Mouse (Mus musculus) mature B cell (primary cell): ENCODE data around the gene Cdk9.

Source experiments
- in situ Hi-C: fragments of 300-500 bp; cut with MboI; formaldehyde crosslinking; loops from 2 replicates; pipeline ENCODE4 v1.14.3; 2019

Cdk9 gene

DNA sequence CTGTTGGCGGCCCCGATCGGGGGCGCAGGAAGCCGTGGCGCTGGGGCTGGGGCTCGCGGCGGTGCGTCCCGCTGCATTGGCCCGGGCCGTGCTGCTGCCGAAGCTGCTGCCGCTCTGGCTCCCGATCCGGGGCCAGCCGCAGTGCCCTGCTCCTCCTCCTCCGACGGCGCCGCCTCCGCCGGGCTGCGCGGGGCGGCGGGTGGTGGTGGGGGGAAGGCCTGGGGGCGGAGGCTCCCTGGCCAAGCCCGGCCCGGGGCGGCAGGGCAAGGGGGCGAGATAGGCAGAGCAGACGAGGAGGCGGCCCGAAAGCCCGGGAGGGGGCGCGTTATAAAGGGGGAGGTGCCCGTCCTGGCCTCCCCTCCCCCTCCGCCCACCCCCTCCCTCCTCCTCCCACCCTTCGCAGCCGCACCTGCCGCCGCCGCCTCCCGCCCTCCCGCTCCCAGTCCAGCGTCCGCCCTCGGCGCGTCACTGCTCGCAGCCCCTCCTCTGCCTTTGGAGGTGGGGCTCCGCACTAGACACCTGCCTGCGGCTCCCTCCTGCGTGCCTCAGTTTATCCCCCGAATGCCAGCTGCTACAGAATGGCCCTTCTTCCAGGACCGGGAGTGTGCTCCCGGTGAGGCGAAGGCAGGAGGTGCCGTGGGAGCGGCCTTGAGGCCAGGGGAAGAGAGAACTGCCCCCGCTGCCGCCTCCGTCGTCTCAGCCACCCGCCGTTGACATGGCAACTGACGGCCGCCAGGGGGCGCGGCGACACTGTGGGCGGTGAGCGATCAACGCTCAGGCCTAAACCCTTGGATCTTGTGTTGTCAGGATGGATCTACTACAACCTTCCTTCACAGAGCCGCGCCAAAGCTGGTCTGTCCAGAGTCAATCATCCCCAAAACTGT, at the start of gene Cdk9:
Gene Cdk9, minus strand, starts transcription at position 143 of the 884 bp plus-strand sequence.
- in situ Hi-C loops = loop anchor here (5.0 kb wide), 1 partner anchor 44 kb away; the partner anchor contains the start of gene Tor2a

DNA sequence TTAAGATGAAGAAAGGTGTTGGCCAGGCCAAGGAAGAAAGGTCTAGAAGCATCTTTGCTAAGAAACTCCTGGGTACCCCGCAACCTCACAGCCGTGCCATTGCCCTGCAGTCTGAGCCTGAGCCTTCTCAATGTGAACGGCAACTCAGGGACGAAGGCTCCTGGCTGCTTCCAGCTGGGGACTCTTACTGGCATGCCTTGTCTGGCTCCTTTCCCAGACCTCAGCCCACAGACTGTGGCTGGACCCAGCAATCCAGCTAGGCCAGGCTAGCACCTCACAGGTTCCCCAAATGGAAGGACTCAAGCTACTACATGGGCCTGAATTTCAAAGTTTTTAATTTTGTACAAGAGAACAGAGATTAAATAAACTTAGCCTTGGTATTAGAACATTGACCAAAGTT, 49.0 kb upstream of the Cdk9 start:
- in situ Hi-C loops = no loop called here

DNA sequence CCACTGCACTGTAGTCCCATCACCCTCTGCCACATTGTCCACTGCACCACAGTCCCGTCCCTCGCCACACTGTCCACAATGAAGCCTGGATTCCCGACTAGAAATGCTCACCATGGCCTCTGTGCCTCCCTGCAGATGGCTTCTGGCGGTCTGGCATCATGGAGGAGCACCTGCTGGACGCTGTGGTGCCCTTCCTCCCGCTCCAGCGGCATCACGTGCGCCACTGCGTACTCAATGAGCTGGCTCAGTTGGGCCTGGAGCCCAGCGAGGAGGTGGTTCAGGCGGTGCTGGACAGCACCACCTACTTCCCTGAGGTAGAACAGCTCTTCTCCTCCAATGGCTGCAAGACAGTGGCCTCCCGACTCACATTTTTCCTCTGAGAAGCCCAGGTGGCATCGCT, 48.5 kb upstream of the Cdk9 start:
- in situ Hi-C loops = no loop called here

DNA sequence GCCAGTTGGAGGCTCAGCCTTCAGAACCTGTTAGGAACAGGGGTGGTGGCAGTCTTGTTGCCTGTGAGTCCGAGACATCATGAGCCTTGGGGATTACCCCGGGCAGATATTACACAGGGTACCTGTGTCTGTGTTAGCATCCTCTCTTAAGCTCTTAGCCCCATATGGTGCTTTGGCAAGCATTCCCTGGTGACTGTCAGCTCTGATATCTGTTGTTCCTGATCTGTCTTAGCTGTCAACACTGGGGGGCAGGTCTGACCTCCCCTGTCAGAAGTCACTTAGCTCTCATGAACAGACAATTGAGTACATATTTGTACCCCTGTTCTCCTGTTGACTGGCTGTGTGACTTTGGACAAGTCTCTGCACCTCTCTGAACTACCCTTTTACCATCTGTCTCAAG, 46.1 kb upstream of the Cdk9 start:
- in situ Hi-C loops = loop anchor here (5.0 kb wide), 1 partner anchor 47 kb away; the partner anchor contains the start of gene Cdk9

DNA sequence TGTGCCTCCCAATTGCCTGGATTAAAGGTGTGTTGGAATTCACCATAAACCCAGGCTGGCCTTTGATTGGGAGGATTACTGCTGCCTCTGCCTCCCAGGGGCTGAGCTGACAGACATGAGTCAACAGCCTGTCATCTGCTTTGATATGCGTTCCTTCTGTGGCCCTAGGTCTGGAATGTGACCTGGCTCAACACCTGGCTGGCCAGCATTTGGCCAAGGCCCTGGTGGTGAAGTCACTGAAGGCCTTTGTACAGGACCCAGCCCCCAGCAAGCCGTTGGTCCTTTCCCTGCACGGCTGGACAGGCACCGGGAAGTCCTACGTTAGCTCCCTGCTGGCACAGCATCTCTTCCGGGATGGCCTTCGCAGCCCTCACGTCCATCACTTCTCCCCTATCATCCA, 45.6 kb upstream of the Cdk9 start:
- in situ Hi-C loops = loop anchor here (5.0 kb wide), 1 partner anchor 46 kb away; the partner anchor contains the start of gene Cdk9

DNA sequence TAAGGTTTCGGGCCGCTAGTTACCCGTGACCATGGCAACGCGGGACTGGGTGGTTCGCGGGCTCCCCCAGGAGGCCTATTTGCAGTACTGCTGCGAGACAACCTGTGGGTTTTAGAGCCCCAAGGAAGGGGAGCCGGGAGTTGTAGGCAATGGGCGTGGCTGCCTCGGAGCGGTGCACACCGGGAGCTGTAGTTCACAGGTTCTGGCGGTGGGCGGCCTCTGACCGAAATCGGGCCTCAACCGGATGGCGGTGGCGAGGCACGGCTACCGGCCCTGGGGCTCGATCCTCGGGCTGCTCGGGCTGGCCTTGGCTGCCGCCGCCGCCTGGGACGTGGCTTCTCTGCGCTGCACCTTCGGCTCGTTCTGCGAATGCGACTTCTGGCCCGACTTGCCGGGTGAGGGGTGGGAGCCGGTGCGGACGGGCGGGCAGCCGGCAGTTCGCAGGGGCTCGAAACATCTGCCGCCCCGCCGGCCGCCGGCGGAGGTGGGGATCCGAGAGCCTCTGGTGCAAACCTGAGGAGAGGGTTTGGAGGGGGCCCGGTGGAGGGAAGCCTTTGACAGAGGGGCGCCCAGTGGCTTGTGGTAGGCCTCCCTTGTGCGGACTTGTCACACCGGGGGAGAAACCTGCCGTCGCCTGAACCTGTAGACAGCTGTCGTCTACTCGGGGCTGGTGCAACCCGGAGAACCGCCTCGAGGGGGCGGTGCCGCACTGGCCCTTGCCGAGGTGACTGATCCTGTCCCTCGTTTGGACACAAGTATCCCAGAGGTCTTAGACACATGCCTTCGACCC, 44.4 kb upstream of the Cdk9 start, which contains the start of gene Tor2a:
Gene Tor2a, plus strand, starts transcription at position 179 of the 790 bp plus-strand sequence.
- in situ Hi-C loops = loop anchor here (5.0 kb wide), 1 partner anchor 45 kb away; the partner anchor contains the start of gene Cdk9

DNA sequence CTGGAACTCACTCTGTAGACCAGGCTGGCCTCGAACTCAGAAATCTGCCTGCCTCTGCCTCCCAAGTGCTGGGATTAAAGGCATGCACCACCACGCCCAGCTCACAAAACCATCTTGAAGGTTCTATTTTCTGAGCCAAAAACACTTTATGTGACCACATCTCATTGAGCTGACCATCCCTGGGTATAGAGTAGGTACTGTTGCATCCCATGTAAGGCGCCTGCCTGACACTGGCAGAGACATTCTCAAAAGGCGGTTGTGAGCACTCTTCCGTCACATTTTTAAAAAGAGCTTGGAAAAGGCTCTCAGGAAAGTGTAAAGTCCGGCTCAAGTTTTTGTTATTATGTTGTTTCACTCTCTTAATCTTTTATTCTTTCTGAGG, 43.8 kb upstream of the Cdk9 start:
- in situ Hi-C loops = loop anchor here (5.0 kb wide), 1 partner anchor 44 kb away; the partner anchor contains the start of gene Cdk9

DNA sequence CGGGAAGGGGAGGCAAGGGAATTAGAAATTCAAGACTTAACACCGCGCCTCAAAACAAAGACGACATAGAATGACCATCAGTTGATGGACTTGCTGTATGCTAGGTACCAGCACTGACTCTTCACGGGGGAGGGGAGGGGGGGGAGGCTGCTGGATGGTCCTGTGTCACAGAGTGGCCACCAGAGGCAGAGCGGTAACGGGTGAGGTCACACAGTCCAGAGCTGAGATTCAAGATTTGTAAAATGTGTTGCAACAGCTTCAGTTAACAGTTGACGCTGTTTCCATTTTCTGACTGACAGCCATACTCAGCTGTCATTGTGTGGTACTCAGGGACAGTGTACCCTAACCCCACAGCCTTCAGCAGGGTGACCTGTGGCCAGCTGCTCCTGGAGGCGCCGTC, 39.3 kb upstream of the Cdk9 start:
- in situ Hi-C loops = no loop called here

DNA sequence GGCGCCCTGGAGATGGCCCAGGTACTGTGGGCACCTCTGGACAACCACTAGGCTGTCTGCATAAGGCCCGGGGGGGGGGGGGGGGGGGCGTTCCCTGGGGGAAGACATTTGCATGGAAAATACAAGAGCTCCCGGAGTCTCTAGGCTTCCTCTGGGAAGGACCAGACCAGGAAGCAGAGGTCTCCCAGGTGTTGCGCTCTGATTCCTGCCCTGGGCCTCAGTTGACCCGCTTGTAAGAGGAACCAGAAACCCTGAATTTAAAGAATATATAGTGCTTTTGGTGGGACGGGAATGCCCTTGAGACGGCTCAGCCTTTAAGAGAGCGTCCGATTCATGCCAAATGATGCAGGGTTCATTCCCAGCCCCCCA, 38.8 kb upstream of the Cdk9 start:
- in situ Hi-C loops = no loop called here

DNA sequence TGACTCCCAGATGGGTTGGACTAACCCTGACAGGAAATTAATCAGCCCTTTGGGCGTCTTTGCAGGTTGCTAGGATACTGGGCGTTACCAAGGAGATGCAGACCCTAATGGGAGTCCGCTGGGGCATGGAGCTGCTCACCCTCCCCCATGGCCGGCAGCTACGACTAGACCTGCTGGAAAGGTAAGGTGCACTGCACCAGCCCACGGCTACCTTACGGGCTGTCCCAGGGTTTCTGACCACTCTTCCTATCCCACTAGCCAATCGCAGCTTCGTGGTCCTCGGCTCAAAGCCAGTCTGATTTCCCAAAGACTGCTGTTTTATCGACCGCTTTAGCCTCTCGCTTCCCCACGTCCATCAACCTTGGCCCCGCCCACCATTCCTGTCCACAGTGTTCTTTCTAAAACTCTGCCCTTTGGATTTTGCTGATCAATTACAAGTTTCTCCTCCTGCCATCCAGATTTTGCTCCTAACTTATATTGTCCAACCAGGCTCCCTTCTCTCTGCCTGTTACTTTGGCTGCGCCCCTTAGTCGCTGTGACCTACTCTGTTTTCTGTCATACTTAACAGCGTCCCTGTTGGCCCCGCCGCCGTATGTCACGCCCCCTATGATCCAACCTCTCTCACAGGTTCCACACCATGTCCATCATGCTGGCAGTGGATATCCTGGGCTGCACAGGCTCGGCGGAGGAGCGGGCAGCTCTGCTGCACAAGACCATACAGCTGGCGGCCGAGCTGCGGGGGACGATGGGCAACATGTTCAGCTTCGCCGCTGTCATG, 38.2 kb upstream of the Cdk9 start:
- in situ Hi-C loops = no loop called here

DNA sequence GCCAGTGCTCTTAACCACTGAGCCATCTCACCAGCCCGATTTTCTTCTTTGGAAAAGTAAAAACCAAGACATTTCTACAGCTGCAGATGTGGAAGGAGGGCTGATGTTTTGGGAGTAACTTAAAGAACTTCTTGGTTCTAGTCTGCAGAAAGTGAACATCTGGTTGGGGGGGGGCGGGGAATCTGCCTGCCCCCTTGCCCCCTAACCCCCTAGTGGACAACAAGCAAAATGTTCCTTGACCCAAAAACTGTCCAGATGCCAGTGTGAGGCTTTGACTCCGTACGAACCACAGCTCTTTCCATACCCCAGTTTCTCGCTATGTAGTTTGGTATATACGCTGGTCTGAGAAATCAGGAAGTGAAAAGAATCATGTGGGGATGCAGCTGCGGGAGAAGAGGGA, 37.3 kb upstream of the Cdk9 start:
- in situ Hi-C loops = no loop called here

DNA sequence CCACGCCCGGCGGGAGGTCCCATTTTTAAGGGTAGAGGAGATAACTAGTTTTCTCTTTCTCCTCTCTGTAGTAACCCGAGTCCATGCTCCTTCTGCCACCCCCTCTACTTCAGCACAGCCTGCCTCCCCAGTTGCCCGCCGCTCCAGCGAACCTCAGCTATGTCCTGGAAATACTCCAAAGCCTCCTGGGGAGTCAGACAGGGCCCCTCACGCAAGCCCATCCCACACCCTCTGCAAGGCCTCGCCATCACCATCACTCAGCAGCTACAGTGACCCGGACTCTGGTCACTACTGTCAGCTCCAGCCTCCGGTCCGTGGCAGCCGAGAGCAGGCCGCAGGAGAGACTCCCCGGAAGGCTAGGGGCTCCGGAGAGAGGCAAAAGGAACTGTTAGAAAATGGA, 36.2 kb upstream of the Cdk9 start:
- in situ Hi-C loops = no loop called here

DNA sequence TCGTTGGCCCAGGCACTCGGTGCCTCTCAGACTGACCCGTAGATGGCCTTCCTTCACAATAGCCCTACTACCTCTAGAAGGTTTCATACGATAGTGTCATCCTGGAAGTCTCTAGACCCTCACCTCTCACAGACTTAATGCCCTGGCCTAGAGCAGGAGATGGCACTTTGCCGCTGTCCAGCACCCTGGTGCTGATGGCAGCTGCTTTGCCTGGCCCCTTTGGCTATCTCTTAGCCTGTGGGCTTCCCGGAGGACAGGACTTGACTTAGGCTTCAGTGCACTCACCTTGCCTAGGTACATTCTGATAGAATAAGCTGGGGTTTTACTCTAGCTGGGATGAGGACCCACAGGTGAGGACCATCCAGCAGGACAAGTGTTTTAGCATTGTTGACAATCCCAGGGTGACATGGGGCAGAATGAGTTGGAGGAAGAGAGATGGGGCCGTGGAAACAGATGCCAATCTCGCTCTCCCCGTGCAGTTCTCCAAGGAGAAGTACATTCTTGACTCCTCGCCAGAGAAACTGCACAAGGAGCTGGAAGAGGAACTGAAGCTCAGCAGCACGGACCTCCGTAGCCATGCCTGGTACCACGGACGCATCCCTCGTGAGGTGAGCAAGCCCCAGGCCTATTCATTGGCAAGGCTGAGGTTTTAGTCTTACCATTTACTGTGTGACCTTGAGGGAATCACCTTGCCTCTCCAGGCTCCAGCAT, 31.6 kb upstream of the Cdk9 start:
- in situ Hi-C loops = no loop called here

DNA sequence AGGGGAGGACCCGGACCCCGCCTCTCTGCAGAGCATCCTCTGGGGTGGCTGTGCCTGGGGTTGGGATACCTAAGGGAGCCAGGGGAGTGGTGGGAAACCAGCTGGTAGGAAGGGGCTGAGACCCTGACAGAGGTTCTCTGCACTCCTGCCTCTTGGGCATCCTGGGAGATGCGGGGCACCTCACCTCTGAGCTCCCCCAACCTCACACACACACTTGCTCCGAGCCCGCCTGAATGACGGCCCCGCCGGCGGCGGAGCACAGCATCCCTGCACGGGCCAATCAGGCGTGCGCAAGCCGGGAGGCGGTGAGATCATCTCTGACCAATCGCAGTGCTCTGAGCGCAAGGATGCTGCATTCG, 29.3 kb upstream of the Cdk9 start:
- in situ Hi-C loops = no loop called here

DNA sequence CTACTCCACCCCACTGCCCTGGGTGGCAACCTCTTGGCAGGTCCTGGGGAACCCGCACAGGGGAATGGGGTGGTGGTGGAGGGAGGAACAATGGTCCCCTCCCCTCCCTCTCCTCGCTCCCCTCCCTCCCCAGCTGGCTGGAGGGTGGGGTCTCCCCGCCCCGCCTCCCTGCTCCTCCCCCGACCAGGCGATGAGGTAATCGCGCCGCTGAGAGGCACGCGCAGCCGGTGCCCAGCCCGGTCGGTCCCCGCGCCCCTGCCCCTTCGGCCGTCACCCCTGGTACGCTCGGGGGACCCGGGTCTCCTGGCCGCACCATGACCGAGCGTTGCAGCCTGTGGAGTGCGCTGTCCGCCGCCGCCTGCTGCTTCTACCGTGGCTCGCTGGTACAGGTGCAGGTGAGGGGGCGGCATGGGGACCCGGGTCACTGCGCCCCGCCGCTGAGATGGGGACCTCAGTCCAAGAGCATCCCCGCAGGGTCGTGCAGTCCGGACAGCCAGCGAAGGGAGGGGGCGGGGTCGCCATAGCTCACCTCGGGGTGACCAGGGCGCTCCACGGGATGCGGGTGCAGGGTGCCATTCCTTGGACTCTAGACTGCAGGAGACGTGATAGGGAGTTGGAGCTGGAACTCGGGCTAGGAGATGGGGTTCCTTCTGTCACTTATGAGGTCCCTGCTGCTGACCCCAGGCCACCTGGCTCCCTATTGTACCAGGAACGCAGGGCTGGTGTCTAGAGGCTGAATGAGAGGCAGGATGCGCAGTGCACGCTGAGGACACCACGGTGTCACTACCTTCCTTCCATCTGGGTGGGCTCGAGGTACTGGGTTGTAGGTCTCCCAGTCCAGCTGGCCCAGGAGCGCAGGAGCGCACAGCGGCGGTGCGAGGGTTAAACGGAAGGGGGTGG, 28.6 kb upstream of the Cdk9 start:
- in situ Hi-C loops = no loop called here

DNA sequence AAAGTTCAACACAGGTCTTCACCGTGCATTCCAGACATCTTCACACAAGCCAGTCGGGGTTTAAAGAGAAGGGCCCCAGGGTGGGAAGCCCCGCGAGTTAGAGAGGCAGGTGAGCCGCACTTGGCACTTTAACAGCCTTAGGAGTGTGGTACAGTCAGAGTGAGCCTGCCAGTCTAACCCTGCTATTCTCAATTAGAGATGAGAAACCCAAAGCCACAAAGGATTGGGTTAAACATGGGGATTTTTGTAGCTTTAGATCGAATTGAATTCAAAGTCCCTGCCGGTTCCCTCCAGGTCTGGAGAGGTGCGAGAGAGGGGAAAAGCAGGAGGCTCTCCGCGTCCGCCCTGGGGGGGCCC, 28.0 kb upstream of the Cdk9 start, which contains the start of gene 6330409D20Rik:
Gene 6330409D20Rik, minus strand, starts transcription at position 101 of the 357 bp plus-strand sequence.
- in situ Hi-C loops = no loop called here

DNA sequence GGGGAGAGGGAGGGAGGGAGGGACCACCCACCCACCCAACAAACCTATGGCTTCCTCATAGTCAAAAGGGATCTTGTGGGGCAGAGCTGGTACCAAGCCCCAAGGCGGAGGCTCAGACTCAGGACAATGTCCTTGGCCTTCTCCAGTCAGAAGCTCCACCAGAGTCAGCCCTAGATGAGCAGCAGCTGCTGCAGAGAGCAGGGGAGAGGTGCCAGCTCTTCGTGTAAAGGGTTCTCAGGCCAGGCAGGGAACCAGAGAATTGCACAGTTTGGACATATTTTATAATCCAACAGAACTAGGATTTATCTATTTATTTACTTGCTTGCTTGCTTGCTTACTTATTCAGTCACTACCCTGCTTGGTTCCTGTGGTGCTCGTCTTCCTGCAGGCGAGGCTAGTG, 26.4 kb upstream of the Cdk9 start:
- in situ Hi-C loops = no loop called here

DNA sequence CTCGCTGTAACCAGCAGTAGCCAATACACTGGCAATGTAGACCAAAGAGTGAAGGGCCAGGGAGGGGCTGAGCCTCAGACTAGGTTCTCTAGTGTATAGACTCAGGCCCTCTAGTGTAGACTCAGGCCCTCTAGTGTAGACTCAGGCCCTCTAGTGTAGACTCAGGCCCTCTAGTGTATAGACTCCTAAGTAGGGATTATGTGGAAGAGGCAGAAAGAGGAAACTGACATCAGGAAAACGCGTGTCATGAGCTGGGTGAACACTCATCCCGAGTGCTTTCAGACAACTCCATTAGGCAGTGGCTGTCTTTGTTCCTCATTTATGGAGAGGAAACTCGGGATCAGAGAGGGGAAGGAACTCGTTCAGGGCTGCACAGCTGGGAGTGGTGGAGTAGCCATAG, 24.1 kb upstream of the Cdk9 start:
- in situ Hi-C loops = no loop called here

DNA sequence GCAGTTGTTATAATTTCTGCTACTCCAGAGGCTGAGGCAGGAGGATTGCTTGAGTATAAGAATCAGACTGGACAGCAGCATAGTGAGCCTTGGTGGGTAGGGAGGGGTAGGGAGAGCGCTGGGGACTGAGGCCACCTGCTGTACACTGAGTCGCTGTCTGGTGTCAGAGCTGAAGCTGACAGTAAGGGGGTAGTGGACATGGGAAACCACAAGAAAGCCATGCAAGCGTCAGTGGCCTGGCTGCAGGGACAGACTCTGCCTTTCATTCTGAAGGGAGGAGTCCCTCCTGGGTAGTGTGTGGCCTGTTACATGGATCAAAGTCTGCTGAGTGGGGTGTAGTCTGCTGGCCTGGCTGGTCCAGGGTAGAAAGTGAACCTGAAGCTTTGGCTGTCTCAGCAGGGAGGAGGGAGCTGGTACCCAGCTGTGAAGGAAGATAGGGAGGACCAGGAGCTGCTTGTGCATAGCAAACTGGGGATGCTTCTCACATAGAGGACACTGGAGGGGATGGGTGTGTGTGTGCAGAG, 23.5 kb upstream of the Cdk9 start:
- in situ Hi-C loops = no loop called here

DNA sequence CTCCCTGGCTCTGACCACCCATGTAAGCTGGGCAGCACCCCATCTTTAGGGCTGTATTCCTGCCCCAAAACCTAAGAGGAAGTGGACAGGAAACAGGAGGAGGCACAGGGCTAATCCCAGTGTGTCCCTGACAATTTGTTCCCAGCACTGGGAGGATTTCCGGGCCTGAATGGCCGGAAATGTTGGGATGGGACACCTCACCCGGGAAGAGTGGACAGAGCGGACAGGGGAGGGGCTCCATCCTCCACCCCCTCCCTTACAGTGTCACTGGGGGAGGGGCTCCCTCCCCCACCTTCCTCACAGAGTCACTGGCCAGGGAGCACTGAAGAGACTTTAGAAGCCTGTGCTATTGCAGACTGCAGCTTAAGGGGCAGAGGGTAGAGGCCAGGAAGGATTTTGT, 22.1 kb upstream of the Cdk9 start:
- in situ Hi-C loops = no loop called here
